Mouse (Mus musculus) hindbrain, postnatal 0 days (tissue): ENCODE results near the gene Lancl1. TPM values are rescaled to one million over a fixed set of nuclear protein-coding genes. Genes with fewer than 3 reads are reported as not detected.

ENCODE experiments used
- ATAC-seq: fragments of 200-750 bp; cut with Nextera tagmentation; 2 replicates; pipeline ENCODE4 v1.8.0; 2017; ENCODE audit warnings: mild to moderate bottlenecking, moderate TSS enrichment, moderate library complexity
- DNase-seq: peaks from one replicate; pipeline ENCODE4 v3.0.0-alpha.2; 2015; ENCODE audit warnings: low spot score
- H3K27ac ChIP-seq: fragments of 300-500 bp; sonication (generic); 2 replicates; pipeline ENCODE4 v1.5.1; 2014; ENCODE audit warnings: mild to moderate bottlenecking
- H3K27me3 ChIP-seq: fragments of 300-500 bp; sonication (generic); 2 replicates; pipeline ENCODE4 v1.6.1; 2014; ENCODE audit warnings: low read length, mixed read lengths; ENCODE audit not compliant: insufficient read depth
- H3K36me3 ChIP-seq: fragments of 300-500 bp; sonication (generic); 2 replicates; pipeline ENCODE4 v1.6.1; 2014; ENCODE audit warnings: low read length, mixed read lengths; ENCODE audit not compliant: insufficient read depth
- H3K4me1 ChIP-seq: fragments of 300-500 bp; sonication (generic); 2 replicates; pipeline ENCODE4 v1.6.1; 2014; ENCODE audit warnings: antibody characterized with exemption, low read length, mixed read lengths; ENCODE audit not compliant: insufficient read depth
- H3K4me2 ChIP-seq: fragments of 300-500 bp; sonication (generic); 2 replicates; pipeline ENCODE4 v1.6.1; 2014; ENCODE audit warnings: low read depth, mild to moderate bottlenecking, low read length, moderate library complexity, mixed read lengths
- H3K4me3 ChIP-seq: fragments of 300-500 bp; sonication (generic); 2 replicates; pipeline ENCODE4 v1.5.1; 2014; ENCODE audit warnings: low read length
- H3K9ac ChIP-seq: fragments of 300-500 bp; sonication (generic); replicated peaks from 2 replicates; pipeline ENCODE4 v1.6.1; 2014; ENCODE audit warnings: mild to moderate bottlenecking, low read length, moderate library complexity, mixed read lengths
- H3K9me3 ChIP-seq: fragments of 300-500 bp; sonication (generic); 2 replicates; pipeline ENCODE4 v1.6.1; 2016; ENCODE audit warnings: low read length, mixed read lengths
- CTCF ChIP-seq: IDR thresholded peaks from 2 replicates; pipeline ENCODE4 v1.5.1; 2016; ENCODE audit warnings: antibody characterized with exemption, control low read depth, low read depth
- WGBS: fragments of 180-500 bp; shearing (Covaris S2); extraction: QIAGEN DNeasy Blood & Tissue Kit; methylation state at CpG from one replicate; pipeline ENCODE4 v1.1.7; 2014; 5-methylcytosine and 5-hydroxymethylcytosine counted together
- polyA plus RNA-seq: library from polyadenylated mRNA; unstranded; fragments of >200 nt; fragmentation: Nextera tagmentation; extraction: Ambion mirVana; gene quantifications from 2 replicates; pipeline ENCODE4 v1.2.1, GENCODE M21; 2015
- total RNA-seq: library from RNA; depleted of rRNA; stranded (reverse); fragments of >200 nt; gene quantifications from 2 replicates; pipeline ENCODE4 v1.2.3, GENCODE M21; 2014

Gene Lancl1
- total and polyA plus RNA-seq, 2 experiments from 2014 or later: 143 to 192 TPM

DNA sequence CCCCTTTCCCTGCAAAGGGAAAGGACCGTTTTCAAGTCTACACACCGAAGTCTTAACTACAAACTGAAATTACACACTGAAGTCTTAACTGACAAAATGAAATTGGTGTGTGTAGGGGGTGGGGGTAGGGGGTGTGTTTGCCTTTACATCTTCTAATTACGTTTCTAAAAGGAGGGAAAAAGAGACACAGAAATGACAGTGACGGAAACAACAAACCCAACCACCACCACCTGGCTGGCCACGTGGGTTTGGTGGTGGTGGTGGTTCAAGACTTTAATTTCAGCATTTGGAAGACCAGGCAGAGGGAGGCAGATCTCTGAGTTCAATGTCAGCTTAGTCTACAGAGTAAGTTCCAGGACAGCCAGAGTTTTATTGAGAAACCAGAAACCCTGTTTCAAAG lies 411 bp upstream of the Lancl1 start:
- H3K9ac ChIP-seq: peak overlapping the region; percentile 84; the same call in 1 of the 2 replicates
- ATAC-seq (0 out of 2 replicates have a peak, but pooled peaks have one; percentile 13), DNase-seq (no peak)
- peak overlapping the region; percentile 89 for H3K4me3 ChIP-seq
- 2% methylated on average over 5 of the region's 5 CpGs for WGBS
- H3K27me3 ChIP-seq: no peaks in the 10 kb centered on the region
- H3K4me2 ChIP-seq: peak overlapping the region; percentile 63
- H3K36me3 ChIP-seq: peaks cover 8% of the 10 kb centered on the region; the same call in 1 of the 2 replicates
- H3K9me3 ChIP-seq: no peaks in the 10 kb centered on the region
- no peak for TF ChIP-seq CTCF
- peaks cover 7% of the 10 kb centered on the region; the same call in 1 of the 2 replicates for H3K4me1 ChIP-seq
- no peak overlapping the region for H3K27ac ChIP-seq

DNA sequence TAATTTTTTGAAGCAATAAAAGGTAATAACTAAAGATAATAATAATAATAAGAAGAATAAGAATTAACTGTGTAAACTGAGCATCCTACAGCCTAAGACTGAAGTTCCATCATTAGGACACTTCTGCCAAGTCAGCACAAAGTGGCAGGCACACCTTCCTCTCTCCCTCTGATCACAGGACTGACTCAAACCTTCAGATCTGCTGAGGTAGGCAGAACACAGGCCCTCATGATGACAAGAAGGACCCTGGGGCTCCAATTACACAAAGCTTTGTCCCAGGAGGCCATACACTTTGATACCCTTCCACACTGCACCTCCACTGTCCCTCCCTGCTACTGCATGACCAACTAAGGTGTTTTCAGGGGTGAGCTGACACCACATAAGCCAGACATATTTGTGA lies 1.5 kb downstream of the Lancl1 start:
- Histone ChIP-seq H3K27me3 (no peaks in the 10 kb centered on the region), H3K9ac (no peak overlapping the region), H3K36me3 (peaks cover 14% of the 10 kb centered on the region; the same call in 1 of the 2 replicates), H3K9me3 (no peaks in the 10 kb centered on the region), H3K4me2 (no peak overlapping the region; the same call in 1 of the 2 replicates), H3K4me3 (no peak overlapping the region), H3K27ac (no peak overlapping the region), H3K4me1 (peaks cover 7% of the 10 kb centered on the region; the same call in 1 of the 2 replicates)
- DNase-seq (no peak), ATAC-seq (no peak)
- no peak for TF ChIP-seq CTCF

DNA sequence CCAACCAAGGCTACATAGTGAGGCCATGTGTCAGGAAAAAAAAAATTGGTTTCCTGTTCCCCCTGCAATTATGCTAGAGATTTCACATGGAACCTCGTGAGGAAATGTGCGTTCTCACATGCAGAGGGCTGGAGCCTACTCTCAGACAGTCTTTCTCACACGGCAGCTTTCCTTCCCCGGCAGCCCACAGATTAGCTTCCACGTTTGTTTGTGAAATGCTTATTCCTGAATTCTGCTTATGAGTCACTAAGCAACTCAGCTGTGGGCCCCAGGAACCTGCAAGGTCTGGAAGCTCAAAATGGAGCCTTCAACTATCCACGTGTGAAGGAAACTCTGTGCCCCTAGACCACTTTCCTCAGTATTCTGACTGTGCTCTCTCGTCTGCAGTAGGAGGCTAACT lies 5.4 kb downstream of the Lancl1 start:
- Histone ChIP-seq H3K4me2 (no peak overlapping the region), H3K4me1 (peaks cover 7% of the 10 kb centered on the region; the same call in 1 of the 2 replicates), H3K9ac (no peak overlapping the region), H3K27ac (no peak overlapping the region), H3K9me3 (no peaks in the 10 kb centered on the region), H3K36me3 (peaks cover 30% of the 10 kb centered on the region), H3K4me3 (no peak overlapping the region), H3K27me3 (no peaks in the 10 kb centered on the region)
- ATAC-seq (no peak), DNase-seq (no peak)
- no peak for TF ChIP-seq CTCF
- 88% methylated on average over 7 of the region's 7 CpGs for WGBS

DNA sequence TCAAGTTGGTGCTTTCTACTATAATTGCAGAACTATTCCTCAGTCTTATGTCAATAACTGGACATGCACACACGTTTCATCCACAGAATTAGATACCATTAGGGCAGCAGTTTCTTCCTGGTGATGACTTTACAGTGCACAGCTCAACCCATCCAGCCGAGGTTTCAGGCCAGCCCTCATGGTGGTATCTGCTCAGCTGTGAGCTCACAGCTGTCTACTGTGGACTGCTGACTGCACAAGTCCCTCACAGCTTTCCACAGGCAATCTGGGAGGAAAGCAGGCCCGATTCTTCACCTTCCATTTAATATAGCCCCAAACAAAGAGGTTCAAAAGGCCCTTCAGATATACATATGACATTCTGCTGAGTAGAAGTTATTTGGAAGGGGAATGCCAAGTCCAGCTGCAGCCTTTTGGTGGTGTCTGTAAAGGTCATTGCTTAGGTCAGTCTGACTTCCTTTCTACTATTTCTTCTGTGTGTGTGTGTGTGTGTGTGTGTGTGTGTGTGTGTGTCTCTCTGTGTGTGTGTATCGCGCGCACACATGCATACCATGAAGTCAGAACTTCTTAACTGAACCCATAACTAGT lies 11.7 kb downstream of the Lancl1 start:
- H3K9me3 ChIP-seq: no peaks in the 10 kb centered on the region
- H3K27me3 ChIP-seq: no peaks in the 10 kb centered on the region
- no peak overlapping the region for H3K4me3 ChIP-seq
- H3K9ac ChIP-seq: no peak overlapping the region
- ATAC-seq (no peak), DNase-seq (no peak)
- WGBS: 87% methylated on average over 6 of the region's 6 CpGs
- H3K36me3 ChIP-seq: peaks cover 23% of the 10 kb centered on the region
- H3K4me1 ChIP-seq: no peaks in the 10 kb centered on the region
- H3K27ac ChIP-seq: no peak overlapping the region
- no peak for TF ChIP-seq CTCF
- no peak overlapping the region for H3K4me2 ChIP-seq

DNA sequence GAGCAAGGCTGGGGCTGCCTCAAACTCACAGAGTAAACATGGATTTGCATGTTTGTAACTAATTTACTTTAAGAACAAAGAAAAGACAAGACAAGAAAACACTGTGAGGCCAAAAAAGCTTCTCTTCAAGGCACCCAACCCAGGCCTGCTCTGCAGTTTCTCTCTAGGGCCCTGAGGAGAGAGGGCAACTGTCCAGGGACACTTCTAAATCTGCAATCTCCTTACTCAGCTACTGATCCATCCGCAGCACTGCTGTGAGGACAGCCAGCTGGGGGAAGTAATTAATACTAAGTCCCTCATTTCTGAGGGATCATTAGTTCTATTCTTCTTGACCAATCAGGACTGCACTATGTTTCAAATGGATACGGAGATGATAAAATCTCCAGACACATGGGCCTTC lies 12.5 kb downstream of the Lancl1 start:
- H3K27me3 ChIP-seq: no peaks in the 10 kb centered on the region
- H3K4me2 ChIP-seq: no peak overlapping the region
- no peak overlapping the region for H3K27ac ChIP-seq
- TF ChIP-seq CTCF: no peak
- DNase-seq (no peak), ATAC-seq (no peak)
- no peak overlapping the region for H3K4me3 ChIP-seq
- H3K4me1 ChIP-seq: no peaks in the 10 kb centered on the region
- WGBS: 76% methylated on average over 2 of the region's 2 CpGs
- peaks cover 22% of the 10 kb centered on the region for H3K36me3 ChIP-seq
- H3K9ac ChIP-seq: no peak overlapping the region
- no peaks in the 10 kb centered on the region for H3K9me3 ChIP-seq

DNA sequence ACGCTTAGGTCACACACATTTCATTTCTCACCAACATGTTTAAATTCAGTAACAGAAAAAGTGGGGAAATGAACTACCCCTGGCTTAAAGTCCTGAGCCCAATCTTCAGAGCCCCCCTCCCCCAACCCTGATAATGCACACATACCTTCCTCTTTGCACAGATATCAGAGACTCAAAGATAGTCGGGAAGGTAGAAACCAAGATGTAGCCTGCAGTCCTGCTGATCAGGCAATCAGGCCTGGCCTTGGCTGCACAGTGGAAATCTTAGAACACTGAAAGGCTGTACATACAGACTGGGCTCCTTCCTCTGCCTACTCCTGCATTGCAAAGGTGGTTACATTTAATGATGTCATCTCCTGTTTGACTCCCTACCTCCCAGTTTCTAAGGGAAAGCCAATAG lies 15.9 kb downstream of the Lancl1 start:
- H3K4me1 ChIP-seq: no peaks in the 10 kb centered on the region
- no peak for DNase-seq
- no peak overlapping the region for H3K27ac ChIP-seq
- H3K36me3 ChIP-seq: peaks cover 29% of the 10 kb centered on the region; the same call in 1 of the 2 replicates
- no peak overlapping the region for H3K4me2 ChIP-seq
- H3K9me3 ChIP-seq: no peaks in the 10 kb centered on the region
- no peak overlapping the region for H3K4me3 ChIP-seq
- 93% methylated on average over 2 of the region's 2 CpGs for WGBS
- ATAC-seq: no peak
- no peaks in the 10 kb centered on the region for H3K27me3 ChIP-seq
- no peak for TF ChIP-seq CTCF
- H3K9ac ChIP-seq: no peak overlapping the region

DNA sequence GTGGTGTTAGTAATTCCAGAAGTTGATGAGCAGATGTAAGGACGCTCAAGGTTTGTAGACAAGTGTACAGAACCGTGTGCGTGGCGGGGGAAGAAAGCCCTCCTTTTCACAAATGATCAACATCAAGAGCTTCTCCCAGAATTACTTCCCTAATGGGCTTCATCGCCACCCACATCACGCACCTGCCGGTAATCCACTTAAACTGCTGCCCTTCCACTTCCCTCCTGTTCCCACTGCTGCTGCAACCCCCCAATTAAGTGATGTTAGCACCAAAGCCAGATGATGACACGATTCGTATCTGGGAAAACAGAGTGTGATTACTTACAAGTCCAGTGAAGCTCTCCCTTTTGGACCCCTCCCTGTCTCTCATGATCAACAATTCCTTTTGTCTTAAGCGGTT lies 16.6 kb downstream of the Lancl1 start:
- H3K27ac ChIP-seq: no peak overlapping the region
- no peak overlapping the region for H3K4me2 ChIP-seq
- H3K9ac ChIP-seq: no peak overlapping the region
- DNase-seq (no peak), ATAC-seq (no peak)
- no peaks in the 10 kb centered on the region for H3K9me3 ChIP-seq
- WGBS: 88% methylated on average over 10 of the region's 10 CpGs
- no peaks in the 10 kb centered on the region for H3K4me1 ChIP-seq
- H3K36me3 ChIP-seq: peaks cover 29% of the 10 kb centered on the region; the same call in 1 of the 2 replicates
- TF ChIP-seq CTCF: no peak
- no peaks in the 10 kb centered on the region for H3K27me3 ChIP-seq
- no peak overlapping the region for H3K4me3 ChIP-seq
